Mouse (Mus musculus) urinary bladder, postnatal 4 days (tissue): Measurements from ENCODE around the gene Zcchc7.

Experiments used
- DNase-seq, 2 experiments: peaks; one replicate each; pipeline ENCODE4 v3.0.0; 2021 to 2022; ENCODE audit warnings: low spot score in 2 of 2

The Zcchc7 gene

GRCm38 (mm10) chr4:44755553-44756133 is at the start of gene Zcchc7:
TSS of gene Zcchc7 (plus strand) at chr4:44755877.
- DNase-seq = no peak

GRCm38 (mm10) chr4:44705967-44706366 is 49.7 kb upstream of the Zcchc7 start:
- DNase-seq = no peak

- no peak for DNase-seq
Observed at GRCm38 (mm10) chr4:44706865-44707264, 48.8 kb upstream of the Zcchc7 start.

- no peak for DNase-seq
Observed at GRCm38 (mm10) chr4:44708311-44708710, 47.4 kb upstream of the Zcchc7 start.

DNA sequence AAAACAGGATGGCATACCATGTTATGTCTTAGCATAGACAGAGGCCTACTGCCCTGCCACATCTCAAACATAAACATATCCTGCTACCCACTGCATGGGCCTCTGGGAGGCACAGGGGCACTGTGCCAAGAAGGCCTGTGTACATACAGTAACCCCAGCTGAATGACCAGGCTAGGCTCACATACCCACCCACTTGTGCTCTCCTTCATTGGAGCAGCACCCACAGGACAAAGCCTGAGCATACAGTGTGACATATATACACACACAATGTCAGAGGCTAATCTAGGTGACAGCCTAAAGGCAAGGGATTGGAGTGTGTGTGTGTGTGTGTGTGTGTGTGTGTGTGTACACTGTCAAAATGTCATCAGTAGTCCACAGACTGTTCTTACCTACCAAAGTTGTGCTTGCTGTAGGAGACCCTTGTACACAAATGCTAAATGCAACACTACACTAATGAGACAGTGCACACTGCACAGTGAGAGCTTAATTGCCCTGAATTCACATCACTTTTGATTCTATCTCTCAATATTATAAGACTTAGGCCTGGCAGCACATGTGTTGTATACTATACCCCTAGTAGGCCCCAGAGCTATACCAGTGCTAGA is 46.5 kb upstream of the Zcchc7 start:
- no peak for DNase-seq

DNA sequence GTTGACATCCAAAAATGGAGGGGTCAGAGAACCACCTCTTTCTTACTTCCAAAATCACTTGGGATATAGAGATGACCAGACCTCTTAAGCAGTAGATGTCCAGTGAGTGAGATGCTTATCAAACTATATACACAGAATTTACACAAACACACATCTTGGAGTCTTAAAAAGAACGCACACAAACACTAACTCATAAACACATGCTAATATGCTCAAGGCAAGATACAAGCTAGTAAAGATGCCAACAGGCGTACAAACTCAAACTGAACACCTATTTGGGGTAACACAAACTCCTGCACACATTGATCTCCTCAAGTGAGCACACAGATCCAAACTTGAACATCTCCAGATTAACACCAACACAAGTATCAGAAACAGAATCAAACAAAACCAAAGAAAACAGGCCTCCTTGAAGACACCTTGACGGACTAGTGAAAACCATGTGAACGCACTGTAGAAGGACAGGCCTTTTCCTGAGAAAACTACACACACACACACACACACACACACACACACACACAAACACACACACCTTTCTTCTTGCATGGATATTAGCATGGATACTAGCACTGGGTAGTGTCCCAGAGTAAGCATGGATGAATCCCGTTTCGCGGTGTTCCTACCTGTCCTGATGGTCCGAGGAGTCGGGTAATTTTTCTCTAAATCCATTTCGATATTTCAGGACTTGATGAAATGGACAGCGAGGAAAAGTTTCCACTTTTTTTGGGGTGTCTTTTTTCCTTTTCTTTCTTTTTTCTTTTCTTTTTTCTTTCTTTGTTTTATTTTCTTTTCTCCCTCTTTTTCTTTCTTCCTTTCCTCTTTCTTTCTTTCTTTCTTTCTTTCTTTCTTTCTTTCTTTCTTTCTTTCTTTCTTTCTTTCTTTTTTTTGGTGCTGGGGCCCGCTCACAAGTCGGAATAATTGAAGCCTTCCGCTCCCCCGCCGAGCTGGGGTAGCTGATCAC is 45.7 kb upstream of the Zcchc7 start, which contains the start of gene Pax5:
Gene Pax5, minus strand, starts transcription at position 748 of the 961 bp plus-strand sequence.
- DNase-seq = no peak

GRCm38 (mm10) chr4:44710701-44711097 is 45.0 kb upstream of the Zcchc7 start:
- DNase-seq = no peak

GRCm38 (mm10) chr4:44711136-44711900 is 44.4 kb upstream of the Zcchc7 start:
- no peak for DNase-seq

DNA sequence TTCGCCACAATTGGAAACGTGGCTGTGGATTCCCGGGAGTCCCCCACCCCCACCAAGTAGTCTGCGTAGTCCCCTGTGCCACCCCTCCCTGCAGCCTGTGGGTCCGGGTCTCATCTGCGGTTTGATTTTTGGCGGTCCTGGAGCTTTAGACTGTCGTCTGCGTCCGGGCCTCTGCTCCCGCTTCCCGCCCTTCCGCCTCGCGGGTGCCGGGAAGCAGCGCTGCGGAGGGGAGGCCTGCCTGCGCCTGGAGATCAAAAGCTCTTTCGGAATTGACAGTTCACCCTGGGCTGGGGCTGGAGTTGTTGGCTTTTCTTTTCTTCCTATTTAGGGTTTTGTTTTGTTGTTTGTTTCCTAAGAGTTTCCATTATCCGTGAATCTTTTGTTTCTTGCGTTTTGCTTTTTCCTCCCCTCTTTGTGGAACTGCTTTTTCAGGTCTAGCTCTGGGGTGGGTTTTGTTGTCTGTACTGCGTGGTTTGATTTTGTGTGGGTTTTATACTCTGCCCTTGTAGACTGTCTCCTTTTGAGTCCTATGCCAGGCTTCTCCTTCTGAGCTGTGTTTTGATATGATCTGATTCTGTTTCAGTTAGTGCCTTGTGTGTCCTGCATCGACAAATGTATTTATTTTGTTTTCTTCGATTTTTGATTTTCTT is 43.5 kb upstream of the Zcchc7 start:
- DNase-seq = no peak

DNA sequence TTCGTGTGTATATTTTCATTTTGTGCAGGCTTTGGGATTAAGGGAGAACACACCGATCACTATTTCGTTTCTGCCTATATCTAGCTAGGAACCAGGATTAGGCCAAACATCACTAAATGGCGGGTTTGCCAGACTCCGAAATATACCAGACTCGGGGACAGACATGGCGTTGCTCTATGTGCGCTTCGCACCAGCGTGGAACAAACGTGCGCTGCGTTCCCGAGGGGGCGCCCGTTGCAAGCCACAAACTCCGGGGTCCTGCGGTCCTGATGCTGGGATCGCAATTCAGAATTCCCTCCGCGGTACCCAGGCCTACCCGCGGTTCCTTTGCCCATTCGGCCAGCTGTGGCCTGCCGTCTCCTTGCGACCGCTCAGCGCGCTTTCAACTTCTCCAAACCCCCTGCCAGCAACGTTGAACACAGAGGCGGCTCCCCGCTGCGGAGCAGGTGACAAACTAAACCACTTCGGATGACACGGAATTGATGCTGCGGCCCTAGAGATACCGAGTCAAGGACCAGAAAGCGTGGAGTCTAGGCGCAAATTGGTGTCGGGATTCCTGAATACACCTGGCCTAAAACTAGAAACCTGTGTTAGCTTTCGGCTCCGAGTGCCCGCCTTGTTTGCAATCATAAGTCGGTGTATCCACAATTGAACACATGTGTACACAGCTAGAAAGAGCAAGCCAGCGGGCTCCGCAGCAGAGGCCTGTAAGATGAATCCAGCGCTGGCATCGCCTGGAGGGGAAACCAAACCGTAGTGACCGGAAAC is 42.7 kb upstream of the Zcchc7 start:
- DNase-seq = no peak

DNA sequence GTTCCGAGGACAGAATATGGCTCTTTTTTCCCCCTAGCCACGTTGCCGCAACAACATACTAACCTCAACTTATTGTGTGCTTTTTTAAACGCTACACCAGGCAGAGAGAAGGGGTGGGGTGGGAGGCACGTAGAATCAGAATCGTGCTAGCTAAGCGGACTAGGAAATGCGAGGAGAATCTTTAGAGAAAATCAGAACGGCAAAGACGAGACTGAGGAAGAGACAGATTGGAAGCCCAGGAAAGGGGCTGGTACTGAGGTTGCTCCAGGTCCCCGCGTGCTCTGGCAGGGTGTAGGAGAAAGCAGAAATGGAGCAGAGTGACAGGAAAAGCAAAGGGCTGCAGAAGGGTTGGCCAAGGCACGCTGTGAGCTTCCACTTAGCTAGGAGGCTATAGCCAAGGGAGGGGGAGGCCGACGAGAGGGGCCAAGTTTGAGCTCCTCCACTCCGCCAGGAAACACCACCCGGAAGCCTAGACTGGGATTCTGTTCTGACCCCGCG is 42.1 kb upstream of the Zcchc7 start:
- DNase-seq = no peak

GRCm38 (mm10) chr4:44714111-44714621 is 41.5 kb upstream of the Zcchc7 start:
- DNase-seq = no peak

DNA sequence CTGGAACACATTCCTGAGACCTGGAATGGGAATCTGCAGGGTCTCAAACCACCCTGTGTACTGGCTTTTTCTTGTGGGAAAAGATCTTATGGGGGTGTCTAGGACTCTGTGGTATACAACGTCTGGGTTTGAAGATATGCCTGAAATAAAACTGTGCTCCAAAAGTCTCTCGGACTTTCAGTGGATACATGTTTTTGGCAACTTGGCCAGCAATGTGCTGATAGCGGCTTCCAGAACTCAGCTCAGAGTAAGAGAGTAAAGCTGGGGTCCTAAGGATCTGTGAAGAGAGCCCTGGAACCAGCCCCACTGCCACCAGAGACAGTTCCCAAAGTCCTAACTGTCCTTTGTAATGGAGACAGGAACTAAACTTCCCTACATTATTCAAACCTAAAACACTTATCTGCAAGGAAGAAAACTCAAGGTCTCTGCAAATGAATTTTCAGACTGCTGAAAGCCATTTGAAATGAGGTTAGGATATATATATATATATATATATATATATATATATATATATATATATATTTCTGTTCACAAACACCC is 40.0 kb upstream of the Zcchc7 start:
- DNase-seq = no peak

- DNase-seq = no peak
Observed at GRCm38 (mm10) chr4:44716391-44716790, 39.3 kb upstream of the Zcchc7 start.

GRCm38 (mm10) chr4:44717676-44718075 is 38.0 kb upstream of the Zcchc7 start:
- no peak for DNase-seq

DNA sequence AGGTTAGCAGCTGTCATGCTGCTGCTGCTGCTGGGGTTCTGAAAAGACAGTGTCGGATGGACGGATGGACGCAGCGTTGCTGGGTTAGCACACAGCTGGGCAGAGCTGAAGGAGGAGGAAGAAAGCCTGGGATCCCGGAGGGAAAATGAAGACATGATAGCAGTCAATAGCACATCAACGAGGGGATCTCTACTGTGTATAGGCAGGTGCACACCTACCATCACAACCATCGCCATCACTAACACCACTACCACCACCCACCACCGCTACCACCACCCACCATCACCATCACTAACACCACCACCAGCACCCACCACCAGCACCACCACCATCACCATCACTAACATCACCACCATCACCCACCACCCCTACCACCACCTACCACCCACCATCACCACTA is 35.6 kb upstream of the Zcchc7 start:
- DNase-seq = no peak

DNA sequence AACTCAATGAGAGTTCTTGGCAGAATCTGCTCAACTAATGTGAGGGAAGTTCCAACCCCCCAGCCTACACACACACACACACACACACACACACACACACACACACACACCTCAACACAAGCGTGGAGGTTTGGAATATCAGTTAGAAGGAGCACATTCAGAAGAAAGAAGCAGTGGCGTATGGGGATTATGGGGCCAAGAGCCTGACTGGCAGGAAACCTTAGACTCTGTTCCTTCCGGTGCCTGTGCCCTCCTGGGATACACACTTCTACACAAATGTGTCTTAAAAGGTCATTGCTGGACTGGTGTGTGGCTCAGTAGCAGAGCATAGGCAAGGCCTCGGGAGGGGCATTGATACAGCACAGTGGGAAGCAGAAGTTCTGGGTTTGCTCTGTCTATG is 34.4 kb upstream of the Zcchc7 start:
- no peak for DNase-seq

- DNase-seq = no peak
Observed at GRCm38 (mm10) chr4:44740471-44740870, 15.2 kb upstream of the Zcchc7 start.

DNA sequence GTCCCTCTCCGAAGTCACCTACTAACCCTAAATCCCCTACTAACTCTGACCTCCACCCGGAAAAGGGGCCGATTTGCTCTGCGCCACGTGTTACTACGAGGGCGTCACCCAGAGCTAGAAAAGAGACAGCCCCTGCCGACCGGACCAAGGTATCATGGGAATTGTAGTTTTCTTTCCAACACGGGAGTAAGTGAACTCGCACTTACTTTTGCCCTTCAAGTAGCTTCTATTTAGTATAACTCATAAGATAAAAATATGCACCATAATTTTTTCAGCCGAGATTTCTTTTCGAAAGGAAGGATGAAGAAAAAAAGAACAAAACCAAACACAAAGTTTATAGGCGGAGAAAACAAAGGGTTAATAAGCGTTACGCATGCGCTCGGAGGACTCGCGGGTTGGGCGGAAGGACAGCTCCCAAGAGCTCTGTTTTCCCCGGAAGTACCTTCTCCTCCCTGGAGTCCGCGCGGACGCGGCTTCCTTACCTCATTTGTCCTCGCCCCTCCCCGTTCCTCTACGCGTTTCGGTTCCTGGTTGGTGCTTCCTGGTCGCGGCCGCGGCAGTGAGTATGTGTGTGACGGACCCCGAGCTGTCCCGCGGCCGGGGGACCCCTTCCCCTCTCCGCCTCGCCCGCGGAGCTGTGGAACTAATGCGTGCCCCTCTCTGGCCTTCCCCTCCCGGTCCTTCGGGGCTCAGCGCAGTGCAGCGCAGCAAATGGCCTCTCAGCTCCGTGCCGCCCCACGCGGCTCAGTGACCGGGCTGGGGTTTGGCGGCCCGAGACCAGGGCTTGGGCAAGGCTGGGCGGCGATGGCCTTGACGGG is 666 bp downstream of the Zcchc7 start:
- peak; percentile 87 to 91 for DNase-seq
